Mouse (Mus musculus) liver, embryonic 14.5 days (tissue): ENCODE measurements around the gene Atcay.
"Not testable (repeated sequence)": the region's sequence is repeated elsewhere in the genome, so short reads cannot be mapped to it uniquely, and the experiment has no call there.

Source experiments
- CTCF ChIP-seq: IDR thresholded peaks from 2 replicates; pipeline ENCODE4 v1.5.1; 2016; ENCODE audit warnings: antibody characterized with exemption, low read depth, control low read depth
- EP300 ChIP-seq: IDR thresholded peaks from 2 replicates; pipeline ENCODE4 v1.6.1; 2016; ENCODE audit warnings: antibody characterized with exemption, low read depth

GRCm38 (mm10) chr10:81175345-81175701 is 55.3 kb downstream of the Atcay start:
- TF ChIP-seq EP300, CTCF: not testable (repeated sequence)
